Mouse (Mus musculus): ENCODE results near the gene Dlg2.

DNA sequence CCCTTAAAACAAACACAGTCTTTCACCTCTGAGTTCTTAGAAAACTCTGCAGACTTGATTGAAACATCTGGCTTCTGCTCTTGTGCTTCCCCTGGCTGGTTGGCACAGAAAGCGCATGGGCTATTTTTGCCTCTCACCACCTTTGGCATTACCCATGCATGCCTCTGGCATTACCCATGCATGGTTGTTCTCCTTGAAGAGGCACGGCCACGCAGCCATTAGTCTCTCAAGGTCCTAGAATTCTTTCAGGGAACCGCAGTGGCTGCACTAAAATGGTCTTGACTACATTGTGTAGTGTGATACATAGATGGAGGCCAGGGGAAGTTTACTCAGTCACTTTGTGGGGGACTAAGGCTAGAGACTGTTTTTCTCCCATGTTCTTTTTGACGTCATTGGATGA is 1709.9 kb downstream of the Dlg2 start:
- no peak for TF ChIP-seq CTCF (IDR thresholded peaks at IDR 0.05; ENCODE audit: borderline replicate concordance, extremely low read depth, insufficient read depth, insufficient read length)
- TF ChIP-seq POLR2A (IDR thresholded peaks at IDR 0.05; ENCODE audit: borderline replicate concordance, extremely low read depth, insufficient read depth, insufficient read length, poor library complexity, severe bottlenecking) = no peak

Data from brain, embryonic 14.5 days (tissue).